Mouse (Mus musculus): ENCODE measurements around the gene Rnasel. TPM values are rescaled to one million over a fixed set of nuclear protein-coding genes. Genes with fewer than 3 reads are reported as not detected.

Rnasel gene
- polyA plus RNA-seq, 1 experiment from 2014 or later = 38.8 TPM

DNA sequence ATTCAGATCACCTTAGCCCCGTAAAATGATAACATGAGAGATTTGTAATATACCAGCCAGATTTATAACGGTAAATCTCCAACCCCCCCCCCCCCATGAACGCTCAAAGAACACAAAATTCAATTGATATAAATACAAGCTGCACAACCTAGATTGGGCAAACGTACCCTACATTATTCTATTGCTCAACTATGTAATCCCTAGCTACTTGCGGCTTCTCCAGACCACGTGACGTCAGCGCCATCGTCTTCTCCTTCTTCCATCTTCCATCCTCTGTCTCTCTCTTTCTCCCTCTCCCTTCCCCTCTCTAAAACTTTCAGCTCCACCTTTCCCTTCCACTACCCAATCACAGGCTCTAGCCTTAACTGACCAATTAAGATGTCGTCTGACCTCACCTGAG lies 29.0 kb downstream of the Rnasel start:
- Histone ChIP-seq H3K4me3 (no peak overlapping the region), H3K36me3 (no peaks in the 10 kb centered on the region), H3K4me1 (replicated peaks) (no peaks in the 10 kb centered on the region), H3K27ac (replicated peaks) (no peak overlapping the region), H3K9me3 (no peaks in the 10 kb centered on the region), H3K4me2 (no peak overlapping the region), H3K27me3 (no peaks in the 10 kb centered on the region), H3K9ac (no peak overlapping the region)
- WGBS = 90% methylated on average over 10 of the region's 10 CpGs
- ATAC-seq (ENCODE audit: low read depth) = no peak

DNA sequence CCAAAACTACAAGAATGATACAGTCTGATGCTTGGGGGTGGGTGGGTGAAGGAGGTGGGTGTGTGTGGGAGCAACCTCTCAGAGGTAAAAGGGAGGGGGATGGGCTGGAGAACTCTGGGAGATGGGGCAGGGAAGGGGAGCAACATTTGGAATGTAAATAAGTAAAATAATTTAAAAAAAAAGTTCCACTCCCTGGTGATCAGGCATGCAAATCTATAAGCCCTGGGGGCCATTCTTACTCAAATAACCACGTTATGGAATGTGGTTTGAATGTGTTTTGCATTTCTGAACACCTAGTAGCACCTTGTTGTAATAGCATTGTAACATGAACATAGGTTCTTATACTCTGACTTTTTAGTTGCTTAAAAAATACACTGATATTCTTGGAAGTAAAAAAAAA lies 34.1 kb downstream of the Rnasel start:
- Histone ChIP-seq H3K27me3 (no peaks in the 10 kb centered on the region), H3K4me2 (no peak overlapping the region), H3K36me3 (no peaks in the 10 kb centered on the region), H3K9me3 (no peaks in the 10 kb centered on the region), H3K27ac (replicated peaks) (no peak overlapping the region), H3K4me3 (no peak overlapping the region), H3K4me1 (replicated peaks) (no peaks in the 10 kb centered on the region), H3K9ac (no peak overlapping the region)
- no peak for ATAC-seq (ENCODE audit: low read depth)
- WGBS = 42% methylated on average over 1 of the region's 1 CpGs

DNA sequence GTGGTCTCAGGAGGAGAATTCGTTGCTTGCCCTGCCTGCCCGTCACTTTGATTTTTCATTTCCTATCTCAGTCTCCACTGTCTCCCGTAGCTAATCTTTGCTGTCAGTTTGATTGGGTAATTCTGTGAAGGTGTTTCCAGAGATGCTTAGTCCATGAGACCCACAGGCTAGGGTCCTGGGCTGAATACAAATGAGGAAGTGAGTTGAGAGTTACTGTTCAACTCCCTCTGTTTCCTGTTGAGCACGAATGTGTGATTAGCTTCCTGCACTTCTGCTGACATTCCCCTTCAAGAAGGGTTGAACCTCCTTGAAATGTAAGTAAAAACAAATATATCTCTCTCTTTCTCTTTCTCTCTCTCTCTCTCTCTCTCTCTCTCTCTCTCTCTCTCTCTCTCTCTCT lies 36.4 kb downstream of the Rnasel start:
- Histone ChIP-seq H3K4me3 (no peak overlapping the region), H3K27ac (replicated peaks) (no peak overlapping the region), H3K4me2 (no peak overlapping the region), H3K9me3 (no peaks in the 10 kb centered on the region), H3K9ac (no peak overlapping the region), H3K4me1 (replicated peaks) (no peaks in the 10 kb centered on the region), H3K36me3 (no peaks in the 10 kb centered on the region), H3K27me3 (no peaks in the 10 kb centered on the region)
- ATAC-seq (ENCODE audit: low read depth) = no peak
- WGBS = 83% methylated on average over 4 of the region's 4 CpGs

GRCm38 (mm10) chr1:153790708-153791107 lies 41.5 kb downstream of the Rnasel start:
- WGBS = 57% methylated on average over 2 of the region's 2 CpGs
- no peak for ATAC-seq (ENCODE audit: low read depth)

GRCm38 (mm10) chr1:153794241-153794640 lies 45.0 kb downstream of the Rnasel start:
- WGBS = 84% methylated on average over 3 of the region's 3 CpGs
- Histone ChIP-seq H3K27ac (replicated peaks) (no peak overlapping the region), H3K36me3 (no peaks in the 10 kb centered on the region), H3K4me1 (replicated peaks) (no peaks in the 10 kb centered on the region), H3K27me3 (no peaks in the 10 kb centered on the region), H3K4me3 (no peak overlapping the region), H3K4me2 (no peak overlapping the region), H3K9me3 (no peaks in the 10 kb centered on the region), H3K9ac (no peak overlapping the region)
- ATAC-seq (ENCODE audit: low read depth) = no peak

More at GRCm38 (mm10) chr1:153790708-153791107, 41.5 kb downstream of the Rnasel start:
- Histone ChIP-seq H3K4me3 (no peak overlapping the region), H3K27ac (replicated peaks) (no peak overlapping the region), H3K9me3 (no peaks in the 10 kb centered on the region), H3K27me3 (no peaks in the 10 kb centered on the region), H3K9ac (no peak overlapping the region), H3K4me1 (replicated peaks) (no peaks in the 10 kb centered on the region), H3K36me3 (no peaks in the 10 kb centered on the region), H3K4me2 (no peak overlapping the region)

GRCm38 (mm10) chr1:153802691-153803090 lies 53.5 kb downstream of the Rnasel start:
- WGBS = 83% methylated on average over 7 of the region's 7 CpGs
- H3K9me3 ChIP-seq = no peaks in the 10 kb centered on the region
- no peaks in the 10 kb centered on the region for H3K27me3 ChIP-seq
- ATAC-seq (ENCODE audit: low read depth) = no peak
- no peak overlapping the region for H3K27ac ChIP-seq (replicated peaks)
- no peak overlapping the region for H3K4me2 ChIP-seq
- no peak overlapping the region for H3K9ac ChIP-seq
- H3K4me1 ChIP-seq (replicated peaks) = no peaks in the 10 kb centered on the region
- no peak overlapping the region for H3K4me3 ChIP-seq
- H3K36me3 ChIP-seq = no peaks in the 10 kb centered on the region

DNA sequence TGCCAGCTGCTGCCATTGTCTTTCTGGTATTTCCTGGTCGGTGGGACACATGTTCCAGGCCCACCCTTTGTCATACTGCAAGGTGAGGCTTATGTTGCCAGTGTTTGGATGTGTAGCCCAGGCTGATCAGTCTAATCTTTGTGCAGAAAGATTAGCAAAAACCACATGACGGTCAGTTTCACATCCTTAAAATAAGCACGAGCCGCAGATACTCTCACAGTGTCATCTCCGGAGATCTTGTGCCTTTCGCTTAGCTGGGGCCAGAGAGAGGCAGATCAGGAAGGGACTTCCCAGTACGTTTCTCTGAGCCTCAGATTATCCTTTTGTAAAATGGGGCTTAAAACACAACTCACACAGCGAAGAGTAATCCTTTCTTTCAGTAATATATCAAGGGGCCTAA lies 54.3 kb downstream of the Rnasel start:
- WGBS = 66% methylated on average over 8 of the region's 8 CpGs
- Histone ChIP-seq H3K4me2 (no peak overlapping the region), H3K4me3 (no peak overlapping the region), H3K27ac (replicated peaks) (no peak overlapping the region), H3K9ac (no peak overlapping the region), H3K9me3 (no peaks in the 10 kb centered on the region), H3K36me3 (no peaks in the 10 kb centered on the region), H3K27me3 (no peaks in the 10 kb centered on the region), H3K4me1 (replicated peaks) (no peaks in the 10 kb centered on the region)
- ATAC-seq (ENCODE audit: low read depth) = no peak

DNA sequence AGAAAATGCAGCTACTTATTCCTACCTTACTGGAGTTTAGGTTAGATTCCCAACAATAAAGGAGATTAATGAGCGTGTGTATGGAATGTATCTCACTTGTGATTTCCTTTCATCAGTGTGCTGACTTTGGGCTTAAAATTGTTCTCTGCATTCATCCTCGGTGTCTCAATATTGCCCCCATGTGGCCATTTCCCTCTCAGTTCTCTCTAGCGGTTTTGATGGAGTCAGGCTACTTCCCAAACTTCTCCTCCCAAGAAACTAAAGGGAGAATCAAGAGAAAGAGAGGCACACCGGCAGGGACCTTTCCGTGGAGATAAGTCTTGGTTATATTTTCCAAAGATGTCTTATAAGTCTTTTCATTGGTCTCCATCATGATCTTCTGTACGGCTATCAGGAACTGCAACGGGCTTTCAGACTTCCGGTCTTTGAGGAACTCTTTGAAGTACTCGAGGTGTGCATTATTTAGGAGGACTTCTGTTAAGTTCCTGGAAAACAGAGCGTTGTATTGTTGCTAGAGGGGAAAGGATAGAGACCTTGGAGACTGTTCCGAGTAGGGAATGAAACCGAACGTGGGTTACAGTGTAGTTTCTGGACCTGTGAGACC lies 58.3 kb downstream of the Rnasel start:
- ATAC-seq (ENCODE audit: low read depth) = no peak
- Histone ChIP-seq H3K36me3 (no peaks in the 10 kb centered on the region), H3K27me3 (no peaks in the 10 kb centered on the region), H3K4me3 (no peak overlapping the region), H3K27ac (replicated peaks) (no peak overlapping the region), H3K4me1 (replicated peaks) (no peaks in the 10 kb centered on the region), H3K4me2 (no peak overlapping the region), H3K9me3 (no peaks in the 10 kb centered on the region), H3K9ac (no peak overlapping the region)
- 62% methylated on average over 13 of the region's 13 CpGs for WGBS

Other genes with a start within 250 kb of the Rnasel start
- gene Npl, start 199.4 kb upstream of the Rnasel start, polyA plus RNA-seq (2015; fragmentation: Nextera tagmentation; extraction: Ambion mirVana) = 14.9 and 16.9 TPM in 2 replicates
- 16.9 and 17.2 TPM in 2 replicates for gene Rgs8, start 96.4 kb upstream of the Rnasel start, polyA plus RNA-seq (2015; fragmentation: Nextera tagmentation; extraction: Ambion mirVana)
- 22.9 and 28.1 TPM in 2 replicates for gene Rgs16, start 9.1 kb upstream of the Rnasel start, polyA plus RNA-seq (2015; fragmentation: Nextera tagmentation; extraction: Ambion mirVana)
- gene Rgsl1, start 94.7 kb downstream of the Rnasel start, polyA plus RNA-seq (2015; fragmentation: Nextera tagmentation; extraction: Ambion mirVana) = 0.08 and 0.29 TPM in 2 replicates
- gene Teddm1b, start 124.9 kb downstream of the Rnasel start, polyA plus RNA-seq (2015; fragmentation: Nextera tagmentation; extraction: Ambion mirVana) = 0.29 and 0.39 TPM in 2 replicates
- not detected in 2 replicates for gene Teddm1a, start 142.3 kb downstream of the Rnasel start, polyA plus RNA-seq (2015; fragmentation: Nextera tagmentation; extraction: Ambion mirVana)
- 150 and 177 TPM in 2 replicates for gene Glul, start 150.5 kb downstream of the Rnasel start, polyA plus RNA-seq (2015; fragmentation: Nextera tagmentation; extraction: Ambion mirVana)
- gene Teddm2, start 150.8 kb downstream of the Rnasel start, polyA plus RNA-seq (2015; fragmentation: Nextera tagmentation; extraction: Ambion mirVana) = 1.1 and 1.4 TPM in 2 replicates